Mouse (Mus musculus): ENCODE measurements around the gene Rnf113a2.

Rnf113a2 gene

GRCm38 (mm10) chr12:84416834-84417604 lies at the start of gene Rnf113a2:
Gene Rnf113a2, plus strand, starts transcription at chr12:84417196.
- DNase-seq (ENCODE audit: low read depth, low spot score): no peak

GRCm38 (mm10) chr12:84371647-84372046 lies 45.3 kb upstream of the Rnf113a2 start:
- no peak for DNase-seq (ENCODE audit: low read depth, low spot score)

DNA sequence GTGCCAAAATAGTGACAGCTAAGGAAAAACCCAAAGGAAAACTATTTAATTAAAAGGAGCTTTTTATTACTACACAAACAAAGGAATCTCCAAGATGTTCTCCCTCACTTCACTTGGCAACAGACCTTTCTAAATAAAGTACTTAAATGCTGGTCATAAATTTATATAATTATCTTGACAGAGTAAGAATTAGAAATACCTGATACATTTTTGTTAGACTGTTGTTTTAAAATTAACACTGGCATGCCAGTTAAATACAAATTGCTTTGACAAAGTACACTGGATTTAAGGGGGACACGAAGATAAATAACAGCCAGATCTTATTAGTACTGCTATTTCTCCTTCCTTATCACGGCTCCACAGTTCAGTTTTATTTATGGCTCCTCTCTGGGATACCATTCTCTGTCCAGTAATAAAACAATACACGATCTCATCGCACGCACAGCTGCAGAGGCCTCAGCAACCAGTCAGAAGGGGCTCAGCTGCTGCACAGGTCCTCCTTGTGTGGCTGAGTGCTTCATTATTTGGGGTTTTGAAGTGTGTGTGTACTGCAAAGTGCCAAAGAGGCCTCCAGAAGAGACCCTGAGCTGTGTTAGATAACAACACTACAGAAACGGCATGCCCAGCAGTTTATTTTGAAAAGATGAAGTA lies 43.0 kb upstream of the Rnf113a2 start:
- no peak for DNase-seq (ENCODE audit: low read depth, low spot score)

GRCm38 (mm10) chr12:84382369-84382768 lies 34.6 kb upstream of the Rnf113a2 start:
- no peak for DNase-seq (ENCODE audit: low read depth, low spot score)

DNA sequence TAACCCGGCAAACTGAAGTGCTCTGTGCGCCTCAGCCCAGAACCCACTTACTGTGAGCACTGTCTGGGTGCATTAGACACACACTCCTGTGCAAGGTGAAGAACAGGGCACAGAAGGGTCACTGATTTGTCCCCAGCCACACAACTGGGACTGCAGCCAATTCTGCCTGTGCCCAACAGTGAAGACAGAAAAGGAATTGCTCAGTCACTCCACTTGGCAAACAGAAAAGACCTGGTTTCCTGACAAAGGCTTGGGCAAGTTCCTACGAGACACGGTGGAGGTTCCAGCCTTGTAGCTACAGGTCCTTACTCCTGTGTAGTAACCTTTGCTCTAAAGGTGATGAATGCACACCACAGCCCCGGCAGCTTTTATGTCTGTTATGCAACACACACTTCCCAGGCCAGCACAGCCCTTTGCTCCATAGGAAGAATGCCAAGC lies 32.3 kb upstream of the Rnf113a2 start:
- no peak for DNase-seq (ENCODE audit: low read depth, low spot score)

GRCm38 (mm10) chr12:84385408-84385807 lies 31.6 kb upstream of the Rnf113a2 start:
- no peak for DNase-seq (ENCODE audit: low read depth, low spot score)

DNA sequence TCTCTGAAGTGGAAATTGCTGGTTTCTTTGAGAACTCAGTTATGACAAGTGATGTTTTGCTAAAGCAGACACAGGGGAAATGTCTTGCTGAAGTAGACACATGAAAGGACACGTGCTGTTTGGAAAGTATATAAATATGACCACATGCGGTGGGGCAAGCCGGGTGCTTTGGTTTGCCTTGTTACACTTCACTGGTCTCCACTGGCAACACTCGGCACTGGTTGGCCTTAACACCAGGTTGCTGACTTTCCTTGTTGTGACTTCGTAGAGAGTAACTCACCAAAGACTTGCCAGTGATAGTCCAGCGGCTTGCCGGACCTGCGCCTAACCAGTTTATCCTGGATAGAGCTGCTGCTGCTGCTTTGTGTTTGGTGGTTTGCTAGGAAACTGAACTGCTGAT lies 28.9 kb upstream of the Rnf113a2 start:
- no peak for DNase-seq (ENCODE audit: low read depth, low spot score)

- no peak for DNase-seq (ENCODE audit: low read depth, low spot score)
These were observed 28.1 kb upstream of the Rnf113a2 start for GRCm38 (mm10) chr12:84388774-84389400.

GRCm38 (mm10) chr12:84390336-84390735 lies 26.7 kb upstream of the Rnf113a2 start:
- DNase-seq (ENCODE audit: low read depth, low spot score): no peak

DNA sequence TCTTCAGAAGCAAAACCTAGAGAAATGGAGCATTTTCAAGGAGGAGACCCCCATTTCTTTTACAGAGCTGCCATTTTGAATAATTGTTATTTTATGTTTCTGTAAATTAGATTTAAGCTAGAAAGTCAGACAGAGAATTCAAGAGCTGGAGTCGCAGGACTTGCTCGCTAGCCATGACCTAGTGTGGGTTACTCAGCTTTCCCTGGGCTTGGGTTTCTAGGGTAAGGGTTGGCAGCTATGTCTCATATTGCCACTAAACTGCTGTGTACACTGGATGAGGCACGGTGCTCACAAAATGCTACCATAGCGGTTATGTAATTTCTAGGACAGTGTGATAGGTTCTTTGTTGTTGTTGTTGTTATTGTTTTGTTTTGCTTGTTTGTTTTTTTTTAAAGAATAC lies 24.3 kb upstream of the Rnf113a2 start:
- DNase-seq (ENCODE audit: low read depth, low spot score): no peak

- DNase-seq (ENCODE audit: low read depth, low spot score): no peak
These were observed 23.1 kb upstream of the Rnf113a2 start for GRCm38 (mm10) chr12:84393847-84394246.

DNA sequence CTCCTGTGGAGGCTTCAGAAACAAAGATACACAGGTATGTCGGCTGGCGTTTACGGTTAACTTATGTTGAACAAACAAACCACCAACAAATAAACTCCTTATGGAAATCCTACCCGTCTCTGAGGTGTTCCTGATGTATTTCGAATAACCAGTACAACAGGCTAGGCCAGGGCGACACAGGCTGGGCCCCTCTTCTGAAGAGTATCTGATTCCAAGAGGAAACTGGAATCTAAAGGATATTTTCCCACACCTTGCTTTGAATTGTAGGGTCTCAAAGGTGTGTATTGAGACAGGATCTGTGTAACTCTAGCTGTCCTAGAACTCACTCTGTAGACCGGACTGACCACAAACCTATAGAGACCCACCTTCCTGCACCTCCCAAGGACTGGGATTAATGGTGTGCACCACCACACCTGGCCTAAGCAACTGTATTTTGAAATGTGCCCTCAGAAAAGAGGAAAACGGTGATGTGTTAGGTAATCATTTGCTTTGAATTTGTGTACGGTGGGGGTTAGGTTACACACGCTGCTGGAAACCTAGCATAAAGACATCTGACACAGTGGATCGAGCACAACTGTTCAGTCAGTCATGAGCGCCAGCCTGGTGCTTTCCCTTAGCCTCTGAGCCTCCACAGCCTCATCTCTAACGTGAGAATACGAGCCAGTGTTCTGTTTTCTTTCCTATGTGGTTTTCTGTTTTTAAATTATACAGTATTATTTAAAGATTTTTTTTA lies 19.9 kb upstream of the Rnf113a2 start:
- DNase-seq (ENCODE audit: low read depth, low spot score): no peak

DNA sequence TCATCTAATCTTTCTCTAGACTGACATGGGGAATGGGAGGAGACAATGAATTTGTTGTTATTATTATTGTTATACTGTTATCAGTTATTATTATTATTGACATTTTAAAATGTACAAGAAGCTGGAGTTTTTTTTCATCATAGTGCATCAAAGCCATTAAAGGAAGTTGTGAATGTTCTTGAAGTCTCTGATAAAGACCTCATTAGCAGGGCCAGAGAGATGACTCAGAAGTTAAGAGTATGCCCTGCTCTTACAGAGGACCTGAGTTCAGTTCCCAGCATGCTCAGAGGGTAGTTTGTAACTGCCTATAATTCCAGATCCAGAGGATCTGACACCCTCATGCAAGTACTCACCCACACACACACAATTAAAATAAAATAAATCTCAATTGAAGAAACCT lies 19.3 kb upstream of the Rnf113a2 start:
- no peak for DNase-seq (ENCODE audit: low read depth, low spot score)

GRCm38 (mm10) chr12:84398629-84399028 lies 18.4 kb upstream of the Rnf113a2 start:
- peak; percentile 81 for DNase-seq (ENCODE audit: low read depth, low spot score)

DNA sequence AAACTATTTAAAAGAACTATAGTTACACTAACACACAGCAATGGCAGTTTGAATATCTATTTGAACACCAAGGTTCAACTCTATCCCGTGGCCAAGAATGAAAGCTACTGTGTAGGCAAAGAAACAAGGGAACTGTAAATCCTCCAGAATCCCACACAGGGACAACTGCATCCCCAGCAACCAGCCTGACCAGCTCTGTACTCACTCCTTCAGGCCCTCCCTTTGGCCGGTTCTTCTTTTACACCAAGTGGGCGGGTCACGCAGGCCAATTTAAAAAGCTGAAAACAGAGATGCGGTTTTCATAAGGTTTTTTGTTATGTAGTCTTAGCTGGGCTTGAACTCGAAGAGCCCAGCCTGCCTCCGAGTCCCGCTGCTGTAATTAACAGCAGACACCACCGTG lies 17.9 kb upstream of the Rnf113a2 start:
- no peak for DNase-seq (ENCODE audit: low read depth, low spot score)

DNA sequence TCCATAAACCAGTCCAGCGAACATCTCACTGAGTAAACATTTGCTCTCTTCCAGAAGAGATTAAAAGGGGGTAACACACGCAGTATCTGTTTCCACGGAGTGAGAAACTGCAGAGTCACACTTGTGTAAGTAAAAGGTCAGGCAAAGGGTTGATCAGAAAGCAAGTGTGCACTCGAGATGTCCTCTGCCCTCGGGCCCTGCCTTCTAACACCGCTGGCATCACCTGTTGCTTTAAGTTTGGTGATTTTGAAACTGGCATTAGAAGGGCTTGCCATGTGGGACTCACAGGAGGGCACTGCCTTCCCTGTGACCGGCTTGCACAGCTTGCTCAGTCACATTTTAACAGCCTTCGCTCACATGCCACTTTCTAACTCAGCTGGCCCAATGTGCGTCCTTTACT lies 17.3 kb upstream of the Rnf113a2 start:
- no peak for DNase-seq (ENCODE audit: low read depth, low spot score)

- no peak for DNase-seq (ENCODE audit: low read depth, low spot score)
These were observed 16.9 kb upstream of the Rnf113a2 start for GRCm38 (mm10) chr12:84400068-84400467.

DNA sequence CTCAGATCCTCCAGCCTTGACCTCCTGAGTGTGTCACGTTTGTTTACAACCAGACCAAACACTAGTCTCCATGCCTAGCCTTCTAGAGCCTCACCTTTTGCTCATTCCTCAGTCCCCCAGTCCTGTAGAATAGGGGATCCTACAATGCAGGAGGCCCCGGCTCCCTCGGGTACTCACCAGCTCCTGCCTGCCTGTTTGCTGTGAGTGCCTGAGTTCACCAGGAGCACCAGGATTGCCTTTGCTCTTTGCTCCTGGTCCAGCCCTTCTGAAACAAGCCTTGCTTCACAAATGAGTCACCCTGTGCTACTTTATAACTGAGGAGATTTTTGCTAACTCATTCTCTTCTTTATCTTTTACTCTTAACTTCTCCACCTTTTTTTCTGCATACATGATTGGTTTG lies 16.3 kb upstream of the Rnf113a2 start:
- peak; percentile 47 for DNase-seq (ENCODE audit: low read depth, low spot score)

DNA sequence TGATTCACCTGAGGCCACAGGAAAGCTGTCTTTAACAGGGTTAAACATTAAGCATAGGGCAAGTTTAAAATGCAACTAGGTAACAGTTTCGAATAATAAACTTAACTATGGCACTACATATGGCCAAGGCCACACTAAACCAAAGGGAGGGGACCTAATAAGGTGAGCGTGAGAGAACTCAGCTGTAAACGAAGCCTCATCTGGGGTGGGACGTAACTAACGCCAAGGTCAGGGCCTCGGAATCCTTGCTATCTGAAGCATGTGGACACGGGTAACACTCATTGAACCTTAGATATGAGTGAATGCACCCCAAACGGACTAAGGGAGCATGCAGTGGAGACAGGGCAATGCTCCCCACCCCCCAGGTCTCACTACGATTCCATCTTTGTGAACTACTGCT lies 14.1 kb upstream of the Rnf113a2 start:
- no peak for DNase-seq (ENCODE audit: low read depth, low spot score)

- DNase-seq (ENCODE audit: low read depth, low spot score): no peak
These were observed 12.5 kb upstream of the Rnf113a2 start for GRCm38 (mm10) chr12:84404541-84404940.

DNA sequence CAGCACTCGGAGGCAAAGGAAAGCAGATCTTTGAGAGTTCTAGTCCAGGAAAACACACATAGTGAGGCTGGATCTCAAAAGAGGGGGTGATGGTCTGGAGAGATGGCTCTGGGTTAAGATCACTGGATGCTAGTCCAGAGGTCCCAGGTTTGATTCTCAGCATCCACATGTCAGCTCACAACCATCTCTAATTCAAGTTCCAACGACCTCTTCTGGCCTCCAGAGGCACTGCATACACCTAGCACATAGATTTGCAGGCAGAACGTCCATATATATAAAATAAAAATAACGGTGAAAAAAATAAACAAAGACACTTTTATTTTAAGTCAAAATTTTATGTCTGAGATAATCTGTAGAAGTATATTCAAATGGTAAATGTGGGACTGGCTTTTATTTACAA lies 9.7 kb upstream of the Rnf113a2 start:
- DNase-seq (ENCODE audit: low read depth, low spot score): no peak

Measured in 3T3-L1 (cell line).